ENCODE assay signal across 26 mouse cellular contexts in the genomic region with DNA sequence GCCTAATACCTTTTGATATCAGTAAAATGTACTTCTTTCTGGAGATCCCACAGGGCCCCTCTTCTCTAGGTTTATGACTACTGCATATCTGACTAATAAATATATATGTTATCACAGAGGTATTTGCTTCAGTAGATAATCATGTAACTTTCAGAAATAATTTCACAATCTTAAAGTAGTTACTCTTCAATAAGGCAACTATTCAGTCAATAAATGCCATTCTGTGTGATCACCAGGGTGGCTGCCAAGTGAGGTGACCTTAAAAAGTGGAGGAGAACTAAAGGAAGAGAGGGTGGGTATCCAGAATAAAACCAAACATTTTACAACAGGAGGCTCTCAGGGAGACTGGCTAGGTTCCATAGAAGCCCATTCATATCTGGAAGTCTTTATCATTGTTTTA.
"Had no signal": no experiment of that assay in that cellular context is flagged by ENCODE, and none has a peak within 500 bp of the region (broad histone marks: within the 10 kb centered on the region; RNA-seq: fewer than 3 reads in every experiment).

No protein-coding gene starts in this region.

- H3K4me2 ChIP-seq: heart, embryonic 12.5 days; hindbrain, embryonic 12.5 days; hindbrain, embryonic 14.5 days; intestine, embryonic 15.5 days; limb, embryonic 12.5 days; liver, embryonic 12.5 days had no signal

- H3K4me1 ChIP-seq: heart, embryonic 10.5 days; heart, embryonic 12.5 days; intestine, embryonic 15.5 days; limb, embryonic 10.5 days; limb, embryonic 12.5 days; liver, embryonic 12.5 days had no signal

- H3K27me3 ChIP-seq: heart, embryonic 12.5 days; hindbrain, embryonic 12.5 days; intestine, embryonic 15.5 days; limb, embryonic 12.5 days; liver, embryonic 12.5 days had no signal

- H3K9ac ChIP-seq: heart, embryonic 12.5 days; hindbrain, embryonic 12.5 days; hindbrain, embryonic 14.5 days; intestine, embryonic 15.5 days; limb, embryonic 12.5 days; liver, embryonic 12.5 days; liver, embryonic 14.5 days had no signal

- H3K36me3 ChIP-seq: heart, embryonic 10.5 days; heart, embryonic 12.5 days; hindbrain, embryonic 10.5 days; hindbrain, embryonic 12.5 days; intestine, embryonic 15.5 days; limb, embryonic 10.5 days; limb, embryonic 12.5 days; liver, embryonic 12.5 days had no signal

- H3K9me3 ChIP-seq: heart, embryonic 10.5 days; heart, embryonic 12.5 days; hindbrain, embryonic 10.5 days; hindbrain, embryonic 12.5 days; intestine, embryonic 15.5 days; limb, embryonic 10.5 days; limb, embryonic 12.5 days; liver, embryonic 12.5 days had no signal

- H3K4me3 ChIP-seq: gastrocnemius, adult 2 months; heart, embryonic 10.5 days; heart, embryonic 12.5 days; hindbrain, embryonic 10.5 days; hindbrain, embryonic 12.5 days; intestine, embryonic 15.5 days; layer of hippocampus, adult 2 months; left cerebral cortex, adult 2 months; limb, embryonic 10.5 days; limb, embryonic 12.5 days; liver, embryonic 12.5 days had no signal

- DNase-seq: gastrocnemius, adult 2 months; gastrocnemius, postnatal 10 days; gastrocnemius, postnatal 25 days; heart, adult 18-20 months; heart, postnatal 10 days; heart, postnatal 4 days; kidney, adult 18-20 months; kidney, postnatal 10 days; kidney, postnatal 25 days; kidney, postnatal 4 days; liver had no signal

- ATAC-seq: hindbrain, embryonic 16.5 days; inflammation-experienced regulatory T-cells, adult 6 months; intestine, embryonic 15.5 days; intestine, postnatal 0 days; liver, embryonic 12.5 days had no signal

- H3K27ac ChIP-seq: heart, embryonic 10.5 days; hindbrain, embryonic 10.5 days; hindbrain, embryonic 12.5 days; hindbrain, embryonic 14.5 days; intestine, embryonic 15.5 days; layer of hippocampus, adult 2 months; left cerebral cortex, adult 2 months; limb, embryonic 10.5 days; limb, embryonic 12.5 days; liver, embryonic 12.5 days; liver, embryonic 14.5 days had no signal
